In the genomic region with DNA sequence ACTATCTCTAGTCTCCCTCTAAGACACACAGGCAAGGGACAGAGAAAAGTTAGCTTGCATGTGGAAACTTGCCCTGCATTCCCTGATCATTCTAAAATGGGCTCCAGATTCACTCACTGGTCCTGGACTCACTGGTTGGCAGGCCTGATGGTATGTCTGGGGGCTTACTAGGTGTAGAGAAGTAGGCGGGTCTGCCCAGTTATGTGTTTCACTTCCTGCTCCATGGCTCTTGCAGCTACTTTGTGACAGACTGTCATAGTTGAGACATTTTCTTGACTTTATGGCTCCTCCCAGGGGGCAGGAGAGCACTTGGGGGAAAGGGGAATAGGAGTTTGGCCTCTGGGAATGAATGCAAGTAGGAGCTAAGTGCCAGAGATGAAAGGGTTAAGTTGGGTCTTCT, we compare ENCODE assay signal across 15 mouse cellular contexts.
"Had no signal": no experiment of that assay in that cellular context is flagged by ENCODE, and none has a peak within 500 bp of the region (broad histone marks: within the 10 kb centered on the region; RNA-seq: fewer than 3 reads in every experiment).

No protein-coding gene starts in this region.

- ATAC-seq: midbrain, embryonic 16.5 days had no signal

- DNase-seq: lung, adult 18-20 months; lung, embryonic 14.5 days; lung, postnatal 14 days; midbrain, embryonic 14.5 days; right cerebral cortex, postnatal 14 days; thymus, adult 2 months; thymus, postnatal 25 days; thymus, postnatal 4 days had no signal

- H3K27ac ChIP-seq: liver, embryonic 14.5 days; midbrain, embryonic 10.5 days; midbrain, embryonic 12.5 days; neural tube, embryonic 12.5 days; stomach, embryonic 15.5 days; stomach, postnatal 0 days had no signal

- H3K4me2 ChIP-seq: lung, embryonic 14.5 days; midbrain, embryonic 12.5 days; neural tube, embryonic 12.5 days; stomach, embryonic 15.5 days had no signal

- H3K4me1 ChIP-seq: midbrain, embryonic 10.5 days; midbrain, embryonic 12.5 days; neural tube, embryonic 12.5 days; stomach, embryonic 15.5 days had no signal

- H3K9me3 ChIP-seq: midbrain, embryonic 10.5 days; midbrain, embryonic 12.5 days; neural tube, embryonic 12.5 days; stomach, embryonic 15.5 days had no signal

- H3K27me3 ChIP-seq: midbrain, embryonic 12.5 days; neural tube, embryonic 12.5 days; stomach, embryonic 15.5 days had no signal

- H3K9ac ChIP-seq: liver, embryonic 14.5 days; lung, embryonic 14.5 days; midbrain, embryonic 12.5 days; neural tube, embryonic 12.5 days; stomach, embryonic 15.5 days had no signal

- H3K36me3 ChIP-seq: midbrain, embryonic 10.5 days; midbrain, embryonic 12.5 days; neural tube, embryonic 12.5 days; stomach, embryonic 15.5 days had no signal

- H3K4me3 ChIP-seq: midbrain, embryonic 10.5 days; midbrain, embryonic 12.5 days; neural tube, embryonic 12.5 days; stomach, embryonic 15.5 days had no signal
